Mouse (Mus musculus): ENCODE measurements around the gene Naxd.

Gene Naxd

DNA sequence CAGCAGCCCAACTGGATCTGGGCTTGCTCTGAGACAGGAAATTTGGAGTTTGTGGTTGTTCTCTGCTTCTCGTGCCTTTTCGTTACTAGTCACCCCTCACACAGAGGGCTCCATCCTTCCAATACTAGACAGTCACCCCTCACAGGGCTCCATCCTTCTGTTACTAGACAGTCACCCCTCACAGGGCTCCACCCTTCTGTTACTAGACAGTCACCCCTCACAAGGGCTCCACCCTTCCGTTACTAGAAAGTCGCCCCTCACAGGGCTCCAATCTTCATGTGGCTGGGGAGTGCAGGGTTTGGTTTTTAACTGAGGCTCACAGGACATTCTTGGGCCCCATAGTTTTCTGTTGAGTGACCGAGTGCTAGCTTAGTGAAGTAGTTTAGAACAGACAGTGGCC lies 15.9 kb downstream of the Naxd start:
- no peak for DNase-seq (ENCODE audit: low read depth)

- no peak for DNase-seq (ENCODE audit: low read depth)
Measured at GRCm38 (mm10) chr8:11516292-11516691, 19.0 kb downstream of the Naxd start.

- no peak for DNase-seq (ENCODE audit: low read depth)
Measured at GRCm38 (mm10) chr8:11517366-11518055, 20.2 kb downstream of the Naxd start.

- DNase-seq (ENCODE audit: low read depth) = no peak
Measured at GRCm38 (mm10) chr8:11518056-11518396, 20.7 kb downstream of the Naxd start.

DNA sequence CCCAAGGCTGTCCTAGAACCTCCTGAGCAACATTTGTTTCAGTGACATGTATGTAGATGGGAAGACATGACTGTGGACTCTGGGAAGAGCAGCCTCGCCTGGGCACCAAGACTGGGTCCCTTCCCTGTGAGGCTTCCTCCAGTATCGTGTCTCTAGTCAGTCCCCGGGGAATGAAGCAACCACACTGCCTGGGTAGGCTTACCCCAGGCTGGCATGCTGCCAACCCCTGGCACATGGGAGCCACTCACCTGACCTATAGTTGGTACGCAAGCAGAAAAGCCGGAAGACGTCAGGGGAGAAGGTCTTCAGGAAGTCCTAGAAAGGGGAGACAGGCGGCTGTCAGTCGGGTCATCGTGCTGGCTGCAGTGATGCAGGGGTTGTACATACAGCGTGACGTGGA lies 21.4 kb downstream of the Naxd start:
- peak; percentile 8 for DNase-seq (ENCODE audit: low read depth)

DNA sequence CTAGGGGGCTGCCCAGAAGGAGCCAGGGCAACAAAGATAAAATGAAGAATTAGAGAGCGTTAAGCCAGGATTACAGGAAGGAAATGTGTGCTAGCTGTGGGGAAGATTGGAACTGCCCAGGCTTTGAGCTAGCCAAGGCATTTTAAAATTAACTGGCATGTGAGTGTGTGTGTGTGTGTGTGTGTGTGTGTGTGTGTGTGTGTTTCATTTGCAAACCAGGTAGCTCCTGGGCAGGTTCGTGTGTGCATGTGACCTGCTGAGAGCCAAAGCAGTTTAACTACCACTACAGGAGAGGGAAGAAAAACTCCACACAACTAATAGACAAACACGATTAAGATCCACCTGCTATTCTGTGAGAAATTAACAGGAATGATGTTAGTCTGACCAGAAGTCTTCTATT lies 26.0 kb downstream of the Naxd start:
- no peak for DNase-seq (ENCODE audit: low read depth)

GRCm38 (mm10) chr8:11530155-11530770 lies 33.0 kb downstream of the Naxd start:
- no peak for DNase-seq (ENCODE audit: low read depth)

GRCm38 (mm10) chr8:11530849-11531248 lies 33.5 kb downstream of the Naxd start:
- no peak for DNase-seq (ENCODE audit: low read depth)

- DNase-seq (ENCODE audit: low read depth) = no peak
Measured at GRCm38 (mm10) chr8:11534494-11534893, 37.2 kb downstream of the Naxd start.

GRCm38 (mm10) chr8:11539049-11539448 lies 41.7 kb downstream of the Naxd start:
- DNase-seq (ENCODE audit: low read depth) = no peak

- no peak for DNase-seq (ENCODE audit: low read depth)
Measured at GRCm38 (mm10) chr8:11540182-11540581, 42.9 kb downstream of the Naxd start.

DNA sequence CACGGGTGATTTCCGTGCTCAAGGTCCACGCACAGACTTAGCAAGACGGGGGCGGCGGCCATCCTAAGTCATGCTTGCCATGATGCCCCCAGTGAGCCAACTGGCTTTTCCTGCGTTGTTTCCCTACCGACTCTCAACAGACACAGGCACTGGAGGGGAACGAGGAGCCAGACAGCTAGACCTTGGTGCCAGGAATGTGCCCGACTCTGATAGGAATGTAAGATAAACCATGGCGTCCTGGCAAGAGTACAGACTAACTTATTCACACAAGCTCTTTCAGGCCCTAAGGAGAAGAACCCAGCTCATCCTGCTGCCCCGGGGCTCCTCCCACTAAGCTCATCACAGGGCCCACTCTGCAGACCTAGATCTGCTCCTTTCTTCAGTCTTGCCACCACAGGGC lies 44.7 kb downstream of the Naxd start:
- no peak for DNase-seq (ENCODE audit: low read depth)

- no peak for DNase-seq (ENCODE audit: low read depth)
Measured at GRCm38 (mm10) chr8:11542866-11543265, 45.6 kb downstream of the Naxd start.

GRCm38 (mm10) chr8:11544386-11544785 lies 47.1 kb downstream of the Naxd start:
- peak; percentile 44 for DNase-seq (ENCODE audit: low read depth)

DNA sequence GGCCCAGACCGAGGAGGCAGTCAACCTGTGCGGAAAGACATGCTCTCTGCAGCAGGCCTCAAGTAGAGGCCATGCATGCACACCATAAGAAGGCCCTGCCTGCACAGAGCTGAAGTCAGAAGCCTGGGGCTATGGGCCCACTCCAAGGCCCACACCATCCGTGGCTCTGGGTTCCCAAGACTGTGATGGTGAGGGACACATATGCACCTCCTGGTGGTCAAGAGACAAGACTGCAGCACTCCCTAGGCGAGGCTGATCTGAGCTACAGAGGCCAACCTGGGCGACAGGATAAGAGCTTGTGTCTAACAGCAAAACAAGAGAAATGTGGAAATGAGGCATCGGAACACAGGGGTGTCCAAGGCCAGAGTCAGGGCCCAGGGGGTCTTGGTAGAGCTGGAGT lies 49.8 kb downstream of the Naxd start:
- DNase-seq (ENCODE audit: low read depth) = peak; percentile 24

DNA sequence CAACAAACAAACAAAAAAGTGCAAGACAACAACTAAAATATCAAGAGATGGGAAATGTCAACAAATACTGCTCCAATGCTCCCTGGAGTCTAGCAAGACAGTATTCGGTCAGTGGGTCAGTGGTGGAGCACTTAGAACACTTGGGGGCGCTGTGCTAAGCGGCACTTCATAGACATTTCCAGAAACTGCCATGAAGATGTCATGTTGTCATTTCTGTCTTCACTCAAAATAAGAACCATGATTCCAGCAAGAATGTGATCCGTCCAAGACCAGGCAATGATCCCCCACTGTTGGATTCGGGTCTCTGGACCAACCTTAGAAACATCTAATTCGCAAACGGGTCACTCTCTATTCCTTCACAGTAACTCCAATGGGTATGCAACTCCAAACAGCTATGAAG lies 52.4 kb downstream of the Naxd start:
- DNase-seq (ENCODE audit: low read depth) = peak; percentile 77

GRCm38 (mm10) chr8:11550281-11550948 lies 53.1 kb downstream of the Naxd start, which contains the start of gene Cars2:
Gene Cars2, minus strand, starts transcription at chr8:11550783.
- DNase-seq (ENCODE audit: low read depth) = peak; percentile 95

DNA sequence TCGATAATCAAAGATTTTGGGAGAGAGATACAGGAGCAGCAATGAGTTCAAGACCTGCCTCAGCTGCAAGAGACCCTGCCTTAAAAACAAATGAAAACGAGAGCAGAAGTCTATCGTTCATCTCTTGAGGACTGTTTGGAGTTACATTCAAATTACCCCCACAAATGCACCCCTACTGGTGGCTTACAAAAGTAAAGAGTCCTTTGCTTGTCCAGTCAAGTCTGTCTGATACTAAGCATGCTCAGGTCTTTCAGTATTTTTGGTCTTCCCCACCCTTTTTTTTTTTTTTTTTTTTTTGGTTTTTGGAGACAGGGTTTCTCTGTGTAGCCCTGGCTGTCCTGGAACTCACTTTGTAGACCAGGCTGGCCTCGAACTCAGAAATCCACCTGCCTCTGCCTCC lies 54.2 kb downstream of the Naxd start:
- peak; percentile 16 for DNase-seq (ENCODE audit: low read depth)

GRCm38 (mm10) chr8:11552390-11552789 lies 55.1 kb downstream of the Naxd start:
- no peak for DNase-seq (ENCODE audit: low read depth)

DNA sequence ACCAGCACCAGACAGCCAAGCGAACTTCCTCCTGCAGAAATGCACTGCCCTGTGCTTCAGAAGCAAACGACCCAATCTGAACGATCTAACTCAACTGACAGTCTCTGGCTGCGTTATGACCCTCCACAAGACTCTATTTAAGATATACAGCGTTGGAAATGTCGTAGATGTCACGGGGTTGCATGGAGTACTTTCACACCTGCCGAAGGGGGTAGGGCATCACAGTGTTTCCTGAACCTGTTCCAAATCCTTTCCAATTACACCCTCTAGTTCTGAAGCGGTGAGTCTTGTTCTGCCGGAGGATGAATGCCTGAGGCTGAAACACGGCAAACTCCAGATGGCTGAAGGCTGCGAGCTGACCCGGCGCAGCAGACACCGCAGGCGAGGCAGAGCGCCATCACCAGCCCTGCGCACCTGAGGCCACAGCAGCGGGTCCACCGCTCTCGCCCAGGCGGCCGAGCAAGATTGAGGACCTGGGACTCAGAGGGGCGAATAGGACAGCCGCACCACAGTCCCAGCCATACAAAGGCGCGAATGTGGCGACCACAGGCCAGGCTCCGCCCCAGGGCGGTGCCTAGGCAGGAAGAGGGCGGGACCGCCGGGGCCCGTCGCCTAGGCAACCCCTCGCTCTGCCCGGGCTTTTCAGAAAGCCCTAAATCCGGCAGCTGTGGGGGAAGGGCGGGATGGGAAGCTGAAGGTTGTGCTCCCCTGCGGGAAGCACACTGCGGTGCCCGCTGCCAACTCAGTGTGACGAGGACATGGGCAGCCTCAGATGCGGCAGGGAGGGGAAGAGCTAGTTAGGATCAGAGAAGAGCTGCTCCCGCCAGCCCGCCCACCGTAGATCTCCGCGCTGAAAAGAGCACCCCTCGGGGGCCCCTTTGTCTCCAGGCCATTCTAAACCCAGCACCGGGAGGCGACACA lies 57.8 kb downstream of the Naxd start, which contains the start of gene Ing1:
Gene Ing1, plus strand, starts transcription at position 773 of the 921 bp plus-strand sequence.
- peak; percentile 97 for DNase-seq (ENCODE audit: low read depth)

GRCm38 (mm10) chr8:11555720-11556591 lies 58.6 kb downstream of the Naxd start:
- DNase-seq (ENCODE audit: low read depth) = peak; percentile 99
